Mouse (Mus musculus): Measurements from ENCODE around the gene Secisbp2. TPM values are rescaled to one million over a fixed set of nuclear protein-coding genes. Genes with fewer than 3 reads are reported as not detected.
A peak's percentile ranks its signal among the peaks of the same experiment; 100 is the strongest.

Gene Secisbp2
- total and polyA plus RNA-seq, 3 experiments, result 19.6 to 27.7 (median 20.0) TPM

- peaks cover 3% of the 10 kb centered on the region; the same call in 1 of the 2 replicates for H3K9me3 ChIP-seq (replicated peaks)
- no peak for ATAC-seq (ENCODE audit: extremely low read depth, insufficient number of reproducible peaks, low FRiP score, poor library complexity, severe bottlenecking)
- H3K4me3 ChIP-seq (ENCODE audit: low read depth, low read length), result no peak overlapping the region
- no peak for DNase-seq (ENCODE audit: low spot score)
- no peak for TF ChIP-seq POLR2AphosphoS5 (IDR thresholded peaks at IDR 0.05; ENCODE audit: insufficient replicate concordance, low read depth, low read length)
- TF ChIP-seq GATA1 (IDR thresholded peaks at IDR 0.05; ENCODE audit: borderline replicate concordance, low read length), result no peak
- no peak for TF ChIP-seq TAL1 (conservative IDR thresholded peaks at IDR 0.05; ENCODE audit: low read depth, low read length)
- no peak for TF ChIP-seq CTCF (IDR thresholded peaks at IDR 0.05; ENCODE audit: low read depth, low read length)
- TF ChIP-seq GATA2 (IDR thresholded peaks at IDR 0.05; ENCODE audit: borderline replicate concordance, low read depth, low read length), result no peak
- H3K27me3 ChIP-seq (ENCODE audit: insufficient read depth, low read length), result no peaks in the 10 kb centered on the region
- peaks cover 37% of the 10 kb centered on the region for H3K4me1 ChIP-seq (ENCODE audit: insufficient read depth, low read depth, low read length)
- peaks cover 94% of the 10 kb centered on the region for H3K36me3 ChIP-seq (replicated peaks)
Observed at GRCm38 (mm10) chr13:51719256-51719655, 67.8 kb downstream of the Secisbp2 start.

DNA sequence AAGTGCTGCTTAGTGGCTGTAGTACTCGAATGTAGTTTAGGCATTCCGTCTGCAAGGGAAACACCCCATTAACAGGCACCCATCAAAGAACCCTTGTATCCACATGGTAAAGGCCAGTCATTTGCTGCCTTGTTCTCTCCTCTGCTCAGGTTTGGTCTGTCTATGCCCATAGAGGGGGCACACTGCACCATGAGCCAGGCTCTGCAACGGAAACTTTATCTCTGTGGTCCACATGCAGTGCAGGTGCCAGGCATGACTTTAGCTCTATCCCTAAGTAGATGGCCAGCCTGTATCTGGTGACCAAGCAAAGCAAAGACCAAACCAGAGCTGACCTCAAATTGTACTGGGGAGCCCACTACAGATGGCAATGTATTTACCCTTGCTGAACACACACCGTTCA, 69.1 kb downstream of the Secisbp2 start:
- ATAC-seq (ENCODE audit: extremely low read depth, insufficient number of reproducible peaks, low FRiP score, poor library complexity, severe bottlenecking), result no peak
- H3K4me1 ChIP-seq (ENCODE audit: insufficient read depth, low read depth, low read length), result peaks cover 46% of the 10 kb centered on the region
- TF ChIP-seq GATA2 (IDR thresholded peaks at IDR 0.05; ENCODE audit: borderline replicate concordance, low read depth, low read length) (no peak), TAL1 (conservative IDR thresholded peaks at IDR 0.05; ENCODE audit: low read depth, low read length) (no peak), CTCF (IDR thresholded peaks at IDR 0.05; ENCODE audit: low read depth, low read length) (no peak), GATA1 (IDR thresholded peaks at IDR 0.05; ENCODE audit: borderline replicate concordance, low read length) (no peak), POLR2AphosphoS5 (IDR thresholded peaks at IDR 0.05; ENCODE audit: insufficient replicate concordance, low read depth, low read length) (no peak)
- peaks cover 94% of the 10 kb centered on the region for H3K36me3 ChIP-seq (replicated peaks)
- no peak for DNase-seq (ENCODE audit: low spot score)
- peaks cover 3% of the 10 kb centered on the region; the same call in 1 of the 2 replicates for H3K9me3 ChIP-seq (replicated peaks)
- no peak overlapping the region for H3K4me3 ChIP-seq (ENCODE audit: low read depth, low read length)
- no peaks in the 10 kb centered on the region for H3K27me3 ChIP-seq (ENCODE audit: insufficient read depth, low read length)

DNA sequence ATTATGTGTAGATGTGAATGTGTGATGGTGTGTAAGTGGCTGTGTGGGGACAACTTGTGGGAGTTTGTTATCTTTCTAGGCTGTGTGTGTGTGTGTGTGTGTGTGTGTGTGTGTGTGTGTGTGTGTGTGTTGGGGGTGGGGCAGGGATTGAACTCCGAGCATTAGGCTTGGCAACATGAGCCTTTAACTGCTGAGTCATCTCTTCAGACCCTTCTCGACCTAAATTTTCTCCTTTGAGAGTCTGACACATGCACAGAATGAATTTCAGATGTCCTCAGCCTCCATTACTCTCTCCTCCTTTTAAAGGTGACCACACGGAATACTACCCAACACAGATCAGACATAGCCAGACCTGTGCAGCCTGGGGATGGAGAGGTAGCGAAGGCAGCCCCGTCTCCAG, 71.6 kb downstream of the Secisbp2 start:
- TF ChIP-seq TAL1 (conservative IDR thresholded peaks at IDR 0.05; ENCODE audit: low read depth, low read length), result no peak
- no peak for TF ChIP-seq CTCF (IDR thresholded peaks at IDR 0.05; ENCODE audit: low read depth, low read length)
- TF ChIP-seq POLR2AphosphoS5 (IDR thresholded peaks at IDR 0.05; ENCODE audit: insufficient replicate concordance, low read depth, low read length), result no peak
- no peak for TF ChIP-seq GATA2 (IDR thresholded peaks at IDR 0.05; ENCODE audit: borderline replicate concordance, low read depth, low read length)
- no peak for TF ChIP-seq GATA1 (IDR thresholded peaks at IDR 0.05; ENCODE audit: borderline replicate concordance, low read length)
- H3K36me3 ChIP-seq (replicated peaks), result peaks cover 93% of the 10 kb centered on the region
- peaks cover 59% of the 10 kb centered on the region for H3K4me1 ChIP-seq (ENCODE audit: insufficient read depth, low read depth, low read length)
- ATAC-seq (ENCODE audit: extremely low read depth, insufficient number of reproducible peaks, low FRiP score, poor library complexity, severe bottlenecking), result 0 out of 2 replicates have a peak, but pooled peaks have one; percentile 16
- H3K27me3 ChIP-seq (ENCODE audit: insufficient read depth, low read length), result no peaks in the 10 kb centered on the region
- peak overlapping the region; percentile 44; the same call in 1 of the 2 replicates for H3K4me3 ChIP-seq (ENCODE audit: low read depth, low read length)
- DNase-seq (ENCODE audit: low spot score), result no peak
- H3K9me3 ChIP-seq (replicated peaks), result peaks cover 3% of the 10 kb centered on the region; the same call in 1 of the 2 replicates

GRCm38 (mm10) chr13:51724566-51724965, 73.1 kb downstream of the Secisbp2 start:
- no peaks in the 10 kb centered on the region for H3K9me3 ChIP-seq (replicated peaks)
- H3K4me3 ChIP-seq (ENCODE audit: low read depth, low read length), result no peak overlapping the region
- peaks cover 73% of the 10 kb centered on the region for H3K4me1 ChIP-seq (ENCODE audit: insufficient read depth, low read depth, low read length)
- H3K27me3 ChIP-seq (ENCODE audit: insufficient read depth, low read length), result no peaks in the 10 kb centered on the region
- TF ChIP-seq GATA2 (IDR thresholded peaks at IDR 0.05; ENCODE audit: borderline replicate concordance, low read depth, low read length) (no peak), GATA1 (IDR thresholded peaks at IDR 0.05; ENCODE audit: borderline replicate concordance, low read length) (no peak), CTCF (IDR thresholded peaks at IDR 0.05; ENCODE audit: low read depth, low read length) (no peak), TAL1 (conservative IDR thresholded peaks at IDR 0.05; ENCODE audit: low read depth, low read length) (no peak), POLR2AphosphoS5 (IDR thresholded peaks at IDR 0.05; ENCODE audit: insufficient replicate concordance, low read depth, low read length) (no peak)
- DNase-seq (ENCODE audit: low spot score) (no peak), ATAC-seq (ENCODE audit: extremely low read depth, insufficient number of reproducible peaks, low FRiP score, poor library complexity, severe bottlenecking) (no peak)
- H3K36me3 ChIP-seq (replicated peaks), result peaks cover 86% of the 10 kb centered on the region

GRCm38 (mm10) chr13:51725446-51725845, 73.9 kb downstream of the Secisbp2 start:
- Histone ChIP-seq H3K9me3 (replicated peaks) (no peaks in the 10 kb centered on the region), H3K36me3 (replicated peaks) (peaks cover 87% of the 10 kb centered on the region), H3K27me3 (ENCODE audit: insufficient read depth, low read length) (no peaks in the 10 kb centered on the region), H3K4me1 (ENCODE audit: insufficient read depth, low read depth, low read length) (peaks cover 80% of the 10 kb centered on the region), H3K4me3 (ENCODE audit: low read depth, low read length) (no peak overlapping the region)
- ATAC-seq (ENCODE audit: extremely low read depth, insufficient number of reproducible peaks, low FRiP score, poor library complexity, severe bottlenecking) (no peak), DNase-seq (ENCODE audit: low spot score) (no peak)
- TF ChIP-seq TAL1 (conservative IDR thresholded peaks at IDR 0.05; ENCODE audit: low read depth, low read length), result no peak
- TF ChIP-seq GATA1 (IDR thresholded peaks at IDR 0.05; ENCODE audit: borderline replicate concordance, low read length), result no peak
- no peak for TF ChIP-seq CTCF (IDR thresholded peaks at IDR 0.05; ENCODE audit: low read depth, low read length)
- no peak for TF ChIP-seq GATA2 (IDR thresholded peaks at IDR 0.05; ENCODE audit: borderline replicate concordance, low read depth, low read length)
- no peak for TF ChIP-seq POLR2AphosphoS5 (IDR thresholded peaks at IDR 0.05; ENCODE audit: insufficient replicate concordance, low read depth, low read length)

DNA sequence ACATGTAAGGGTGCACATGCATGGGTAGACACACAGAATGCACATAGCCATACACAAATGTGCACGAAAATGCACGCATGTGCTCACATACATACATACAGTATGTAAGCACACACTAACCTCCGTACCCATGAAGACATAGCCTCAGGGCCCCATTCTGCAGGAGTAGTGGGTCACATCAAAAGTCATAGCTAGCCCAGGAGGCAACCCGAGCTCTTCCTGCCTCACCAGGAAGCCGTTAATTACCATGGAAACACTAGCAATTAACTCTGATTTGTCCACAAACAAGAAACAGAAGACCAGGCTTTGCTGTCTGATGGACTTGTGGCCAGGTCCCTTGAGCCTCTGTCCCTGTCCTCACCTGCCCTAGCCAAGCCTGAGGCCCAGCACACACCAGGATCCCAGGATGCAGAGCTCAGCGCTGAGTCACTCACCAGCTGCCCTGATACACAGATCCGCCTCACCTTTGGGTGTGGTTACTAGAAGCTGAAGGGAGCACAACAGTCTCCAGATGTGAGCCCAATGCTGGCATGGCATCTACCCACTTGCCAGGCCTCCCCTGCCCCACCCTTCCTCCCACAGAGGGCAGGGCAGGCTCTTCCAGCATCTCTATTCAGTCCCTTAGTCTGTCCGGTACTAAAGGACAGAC, 74.6 kb downstream of the Secisbp2 start:
- Histone ChIP-seq H3K4me1 (ENCODE audit: insufficient read depth, low read depth, low read length) (peaks cover 83% of the 10 kb centered on the region), H3K9me3 (replicated peaks) (no peaks in the 10 kb centered on the region), H3K36me3 (replicated peaks) (peaks cover 87% of the 10 kb centered on the region), H3K4me3 (ENCODE audit: low read depth, low read length) (no peak overlapping the region), H3K27me3 (ENCODE audit: insufficient read depth, low read length) (no peaks in the 10 kb centered on the region)
- TF ChIP-seq CTCF (IDR thresholded peaks at IDR 0.05; ENCODE audit: low read depth, low read length) (no peak), GATA2 (IDR thresholded peaks at IDR 0.05; ENCODE audit: borderline replicate concordance, low read depth, low read length) (no peak), GATA1 (IDR thresholded peaks at IDR 0.05; ENCODE audit: borderline replicate concordance, low read length) (no peak), TAL1 (conservative IDR thresholded peaks at IDR 0.05; ENCODE audit: low read depth, low read length) (no peak), POLR2AphosphoS5 (IDR thresholded peaks at IDR 0.05; ENCODE audit: insufficient replicate concordance, low read depth, low read length) (no peak)
- DNase-seq (ENCODE audit: low spot score) (no peak), ATAC-seq (ENCODE audit: extremely low read depth, insufficient number of reproducible peaks, low FRiP score, poor library complexity, severe bottlenecking) (peak; percentile 47)

Data from G1E (cell line).